ENCODE assay signal across 16 mouse cellular contexts in the genomic region with DNA sequence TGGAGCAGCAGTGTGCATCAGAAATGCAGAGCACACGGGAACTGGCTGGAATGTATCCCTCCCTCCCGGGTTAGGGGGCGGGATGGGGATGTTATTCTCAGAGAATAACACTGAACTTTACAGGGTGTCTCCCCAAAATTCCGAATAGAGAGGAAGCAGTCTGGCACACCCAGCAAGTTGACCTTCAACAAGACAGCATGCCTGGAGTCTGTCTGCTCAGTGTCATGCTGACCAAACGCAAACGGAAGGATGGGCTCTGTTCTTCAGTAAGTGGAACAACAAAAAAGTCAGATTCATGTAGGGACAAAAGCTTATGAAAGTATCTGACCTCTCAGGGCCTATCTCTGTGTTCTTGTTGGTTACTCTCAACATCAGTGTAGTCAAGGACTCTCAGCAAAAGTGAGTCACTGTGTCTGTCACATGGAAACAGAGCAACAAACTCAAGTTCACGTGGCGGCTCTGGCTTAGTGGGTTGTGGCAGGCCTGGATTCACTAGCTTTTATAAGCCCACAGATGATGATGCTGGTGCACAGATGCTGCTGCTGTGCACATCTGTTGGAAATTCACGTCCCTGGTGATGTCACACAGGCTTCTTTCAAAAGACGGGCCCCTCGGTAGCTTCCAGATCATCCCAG. TPM values are rescaled to one million over a fixed set of nuclear protein-coding genes. Genes with fewer than 3 reads are reported as not detected.
A peak's percentile ranks its signal among the peaks of the same experiment; 100 is the strongest.
DNase-seq lines count a peak whose midpoint lies in the region; ATAC-seq lines count a peak whose summit lies in the region.
"Had no signal": no experiment of that assay in that cellular context is flagged by ENCODE, and none has a peak within 500 bp of the region (broad histone marks: within the 10 kb centered on the region; RNA-seq: fewer than 3 reads in every experiment).

No protein-coding gene starts in this region.

- peak overlapping the region; percentile 48; the same call in 1 of the 2 replicates for H3K27ac ChIP-seq in limb, embryonic 13.5 days
- H3K27ac ChIP-seq in limb, embryonic 10.5 days, result no peak overlapping the region
- H3K27ac ChIP-seq in kidney, embryonic 16.5 days (ENCODE audit: low read length), result no peak overlapping the region
- H3K27ac ChIP-seq: forebrain, embryonic 13.5 days; hindbrain, embryonic 15.5 days; limb, embryonic 12.5 days; midbrain, embryonic 12.5 days had no signal

- H3K4me3 ChIP-seq in limb, embryonic 13.5 days, result no peak overlapping the region
- H3K4me3 ChIP-seq in limb, embryonic 10.5 days, result no peak overlapping the region
- no peak overlapping the region for H3K4me3 ChIP-seq in kidney, embryonic 16.5 days (ENCODE audit: low read length)
- H3K4me3 ChIP-seq: forebrain, embryonic 13.5 days; hindbrain, embryonic 15.5 days; limb, embryonic 12.5 days; midbrain, embryonic 12.5 days had no signal

- H3K4me2 ChIP-seq in limb, embryonic 13.5 days (replicated peaks), result no peak overlapping the region
- H3K4me2 ChIP-seq in kidney, embryonic 16.5 days (replicated peaks; ENCODE audit: low read depth, low read length), result no peak overlapping the region
- H3K4me2 ChIP-seq: forebrain, embryonic 13.5 days; hindbrain, embryonic 15.5 days; limb, embryonic 12.5 days; midbrain, embryonic 12.5 days had no signal

- no peaks in the 10 kb centered on the region for H3K9me3 ChIP-seq in limb, embryonic 13.5 days
- no peaks in the 10 kb centered on the region for H3K9me3 ChIP-seq in limb, embryonic 10.5 days (replicated peaks)
- no peaks in the 10 kb centered on the region for H3K9me3 ChIP-seq in kidney, embryonic 16.5 days (ENCODE audit: low read length)
- H3K9me3 ChIP-seq: forebrain, embryonic 13.5 days; hindbrain, embryonic 15.5 days; limb, embryonic 12.5 days; midbrain, embryonic 12.5 days had no signal

- no peak; the same call in 1 of the 2 replicates for ATAC-seq in limb, embryonic 13.5 days (ENCODE audit: low FRiP score, low read depth)
- no peak for ATAC-seq in kidney, embryonic 16.5 days (ENCODE audit: low FRiP score, low TSS enrichment)
- ATAC-seq: forebrain, embryonic 13.5 days; Patski had no signal

- H3K4me1 ChIP-seq in limb, embryonic 13.5 days, result peaks cover 15% of the 10 kb centered on the region
- peaks cover 6% of the 10 kb centered on the region for H3K4me1 ChIP-seq in limb, embryonic 10.5 days
- peaks cover 12% of the 10 kb centered on the region; the same call in 1 of the 2 replicates for H3K4me1 ChIP-seq in kidney, embryonic 16.5 days (ENCODE audit: insufficient read depth, low read length)
- H3K4me1 ChIP-seq: forebrain, embryonic 13.5 days; hindbrain, embryonic 15.5 days; midbrain, embryonic 12.5 days had no signal

- H3K9ac ChIP-seq in limb, embryonic 13.5 days, result no peak overlapping the region
- H3K9ac ChIP-seq in kidney, embryonic 16.5 days (replicated peaks; ENCODE audit: low read length), result no peak overlapping the region
- H3K9ac ChIP-seq: forebrain, embryonic 13.5 days; hindbrain, embryonic 15.5 days; limb, embryonic 12.5 days; midbrain, embryonic 12.5 days had no signal

- DNase-seq in limb, embryonic 10.5 days (ENCODE audit: low spot score), result no peak
- DNase-seq in adrenal gland, adult 2 months, result peak; percentile 82
- DNase-seq in fibroblast of lung, adult 2 months (ENCODE audit: low read depth), result peak; percentile 44
- DNase-seq in heart, postnatal 4 days, result peak; percentile 39
- DNase-seq in thymus, adult 18-20 months, result no peak
- no peak for DNase-seq in layer of hippocampus, adult 9-10 months (ENCODE audit: low spot score)
- DNase-seq: cerebellum, adult 2 months; kidney, adult 8-10 months; right cerebral cortex, adult 18-20 months had no signal

- 68% methylated on average over 11 of the region's 11 CpGs for WGBS in limb, embryonic 13.5 days
- WGBS in limb, embryonic 10.5 days, result 81% methylated on average over 11 of the region's 11 CpGs
- 85% methylated on average over 11 of the region's 11 CpGs for WGBS in kidney, embryonic 16.5 days

- 0 out of 2 replicates have a peak, but pooled peaks cover 2% of the 10 kb centered on the region for H3K27me3 ChIP-seq in limb, embryonic 13.5 days
- 0 out of 2 replicates have a peak, but pooled peaks cover 8% of the 10 kb centered on the region for H3K27me3 ChIP-seq in limb, embryonic 10.5 days (ENCODE audit: low read depth, poor library complexity, severe bottlenecking)
- peaks cover 3% of the 10 kb centered on the region; the same call in 1 of the 2 replicates for H3K27me3 ChIP-seq in kidney, embryonic 16.5 days (ENCODE audit: insufficient read depth, low read length)
- H3K27me3 ChIP-seq: forebrain, embryonic 13.5 days; hindbrain, embryonic 15.5 days; Patski had no signal

- H3K36me3 ChIP-seq in limb, embryonic 13.5 days, result no peaks in the 10 kb centered on the region
- H3K36me3 ChIP-seq in limb, embryonic 10.5 days, result no peaks in the 10 kb centered on the region
- H3K36me3 ChIP-seq in kidney, embryonic 16.5 days (ENCODE audit: insufficient read depth, low read length), result no peaks in the 10 kb centered on the region
- H3K36me3 ChIP-seq: hindbrain, embryonic 15.5 days; limb, embryonic 12.5 days; midbrain, embryonic 12.5 days had no signal

RNA-seq across cellular contexts. Expression of a gene that starts 54.6 kb away (rescaled TPM):
- 40.5 and 41.7 TPM in 2 replicates for polyA plus RNA-seq in limb, embryonic 13.5 days (2015; fragmentation: Nextera tagmentation; extraction: Ambion mirVana)
- polyA plus RNA-seq in limb, embryonic 10.5 days (2016; fragmentation: Nextera tagmentation; extraction: Ambion mirVana), result 12.9 and 16.5 TPM in 2 replicates
- total RNA-seq in adrenal gland, adult 2 months (2021), result 100 to 1,000 TPM in 1 of 2 experiments, 10 to 100 TPM in 1; 90.5 to 175 TPM
- 246 and 317 TPM in 2 replicates for polyA plus RNA-seq in adrenal gland, adult 2 months (2012; rRNA removed)
- total RNA-seq in heart, postnatal 4 days (2021), result 10 to 100 TPM; 28.3 to 29.5 TPM
- polyA plus RNA-seq in kidney, embryonic 16.5 days (2015; fragmentation: Nextera tagmentation; extraction: Ambion mirVana), result 51.8 and 54.0 TPM in 2 replicates

Comparison
In these comparisons a context has a peak if more than half of its experiments do, and no peak if none do; other contexts are left out.
1. DNase-seq: peak in adrenal gland, adult 2 months (single experiment), fibroblast of lung, adult 2 months (single experiment) and heart, postnatal 4 days (single experiment); none in limb, embryonic 10.5 days (single experiment), thymus, adult 18-20 months (0 of 2) and layer of hippocampus, adult 9-10 months (single experiment).